Mouse (Mus musculus) heart, adult 2 months (tissue): ENCODE data around the gene Cd3g. TPM values are rescaled to one million over a fixed set of nuclear protein-coding genes. Genes with fewer than 3 reads are reported as not detected.

Experiments used
- DNase-seq, 2 experiments: peaks; one replicate each; pipeline ENCODE4 v3.0.0; 2021
- H3K27ac ChIP-seq: fragments of 200-600 bp; 2 replicates; pipeline ENCODE4 v1.8.1; 2022
- H3K27me3 ChIP-seq: fragments of 200-500 bp; 2 replicates; pipeline ENCODE4 v1.6.1; 2012; ENCODE audit warnings: mild to moderate bottlenecking, low read length, inconsistent platforms, mixed read lengths; ENCODE audit not compliant: control insufficient read depth, insufficient read depth
- H3K36me3 ChIP-seq: fragments of 200-500 bp; 2 replicates; pipeline ENCODE4 v1.6.1; 2012; ENCODE audit warnings: low read length, inconsistent platforms; ENCODE audit not compliant: control insufficient read depth, insufficient read depth
- H3K4me1 ChIP-seq: fragments of 200-500 bp; 2 replicates; pipeline ENCODE4 v1.6.1; 2011; ENCODE audit warnings: low read length; ENCODE audit not compliant: control insufficient read depth, insufficient read depth
- H3K4me3 ChIP-seq: fragments of 200-600 bp; 2 replicates; pipeline ENCODE4 v1.8.1; 2022
- H3K79me2 ChIP-seq: fragments of 200-500 bp; replicated peaks from 2 replicates; pipeline ENCODE4 v1.6.1; 2012; ENCODE audit warnings: mild to moderate bottlenecking, inconsistent platforms, low read length, moderate library complexity, mixed read lengths; ENCODE audit not compliant: control insufficient read depth, insufficient read depth
- H3K9ac ChIP-seq: fragments of 200-500 bp; 2 replicates; pipeline ENCODE4 v1.6.1; 2012; ENCODE audit warnings: low read depth, mild to moderate bottlenecking, control low read depth, inconsistent platforms, low read length, mixed read lengths
- CTCF ChIP-seq: fragments of 200-600 bp; IDR thresholded peaks from 2 replicates; pipeline ENCODE4 v1.8.1; 2022; ENCODE audit warnings: antibody characterized with exemption, mild to moderate bottlenecking, moderate library complexity
- EP300 ChIP-seq: fragments of 200-500 bp; IDR thresholded peaks from 2 replicates; pipeline ENCODE4 v1.6.1; 2011; ENCODE audit warnings: low read depth, low read length, control low read depth; ENCODE audit not compliant: insufficient read depth
- POLR2A ChIP-seq: fragments of 200-500 bp; IDR thresholded peaks from 2 replicates; pipeline ENCODE4 v1.6.1; 2011; ENCODE audit warnings: mild to moderate bottlenecking, low read depth, low read length, control low read depth; ENCODE audit not compliant: insufficient read depth
- WGBS: fragments of 180-500 bp; shearing (Covaris S2); methylation state at CpG from one replicate; pipeline ENCODE4 v1.1.7; 2018; 5-methylcytosine and 5-hydroxymethylcytosine counted together
- intact Hi-C: fragments of 180-260 bp; cut with DNase I; formaldehyde crosslinking; loops from one replicate; pipeline ENCODE4 v1.15.1; 2025
- polyA plus RNA-seq: library from polyadenylated mRNA; depleted of rRNA; stranded (reverse); fragments of >200 nt; gene quantifications from 2 replicates; pipeline ENCODE4 v1.2.3, GENCODE M21; 2012; rRNA removed
- total RNA-seq, 2 experiments: library from RNA; stranded (reverse); gene quantifications; 2 replicates each; pipeline ENCODE4 v1.2.3; 2021

Gene Cd3g
- total and polyA plus RNA-seq, 3 experiments, result 0.25 to 0.64 (median 0.39) TPM

DNA sequence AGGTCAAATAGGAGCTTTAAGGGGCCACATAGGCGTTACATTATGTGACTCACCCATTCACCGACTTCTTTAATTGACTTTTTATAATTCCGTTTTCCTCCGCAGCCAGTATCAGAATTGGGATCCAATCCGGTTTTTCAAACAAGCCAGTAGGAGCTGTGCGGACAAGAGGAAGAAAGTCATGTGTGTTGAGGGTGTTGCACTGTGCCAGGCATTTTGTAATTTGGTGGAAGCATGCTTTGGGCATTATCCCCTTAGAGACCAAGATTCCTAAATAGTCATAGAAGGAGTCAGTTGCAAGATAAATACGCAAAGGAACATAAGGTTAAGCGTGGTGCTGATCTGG, 59.1 kb downstream of the Cd3g start:
- Histone ChIP-seq H3K27ac (peak overlapping the region; percentile 99), H3K79me2 (peaks cover 6% of the 10 kb centered on the region), H3K36me3 (peaks cover 12% of the 10 kb centered on the region), H3K4me1 (peaks cover 1% of the 10 kb centered on the region; the same call in 1 of the 2 replicates), H3K4me3 (peak overlapping the region; percentile 87), H3K27me3 (no peaks in the 10 kb centered on the region), H3K9ac (peak overlapping the region; percentile 75)
- no peak for DNase-seq
- intact Hi-C loops, result loop anchor here (2.0 kb wide), 3 partner anchors 40 to 148 kb away; partner anchors contain the start of genes Kmt2a and Ube4a
- WGBS, result under 1% methylated on average over 8 of the region's 8 CpGs
- TF ChIP-seq POLR2A (no peak), EP300 (no peak)

GRCm38 (mm10) chr9:44920374-44921122, 59.7 kb downstream of the Cd3g start, which contains the start of gene Atp5l:
Atp5l (minus strand) TSS chr9:44920742.
- intact Hi-C loops, result loop anchor here (2.0 kb wide), 3 partner anchors 40 to 148 kb away; partner anchors contain the start of genes Kmt2a and Ube4a
- H3K36me3 ChIP-seq, result peaks cover 16% of the 10 kb centered on the region
- DNase-seq, result peak; percentile 86 to 89
- H3K79me2 ChIP-seq, result peaks cover 6% of the 10 kb centered on the region
- H3K27me3 ChIP-seq, result no peaks in the 10 kb centered on the region
- peak within 1 kb of the TSS; percentile 99 for H3K27ac ChIP-seq
- peaks cover 1% of the 10 kb centered on the region; the same call in 1 of the 2 replicates for H3K4me1 ChIP-seq
- TF ChIP-seq POLR2A (peak; percentile 74), EP300 (no peak), CTCF (no peak)
- H3K9ac ChIP-seq, result peak within 1 kb of the TSS; percentile 99
- under 1% methylated on average over 48 of the region's 48 CpGs for WGBS
- H3K4me3 ChIP-seq, result peak within 1 kb of the TSS; percentile 87

GRCm38 (mm10) chr9:44919606-44920005, 60.6 kb downstream of the Cd3g start:
- H3K4me3 ChIP-seq, result peak overlapping the region; percentile 87
- peaks cover 6% of the 10 kb centered on the region for H3K79me2 ChIP-seq
- H3K4me1 ChIP-seq, result peaks cover 3% of the 10 kb centered on the region
- WGBS, result 25% methylated on average over 2 of the region's 2 CpGs
- TF ChIP-seq POLR2A (no peak), EP300 (no peak), CTCF (no peak)
- no peak for DNase-seq
- no peaks in the 10 kb centered on the region for H3K27me3 ChIP-seq
- intact Hi-C loops, result loop anchor here (2.0 kb wide), 3 partner anchors 39 to 147 kb away; partner anchors contain the start of genes Kmt2a and Ube4a
- no peak overlapping the region; the same call in 1 of the 2 replicates for H3K9ac ChIP-seq
- peak overlapping the region; percentile 99 for H3K27ac ChIP-seq
- H3K36me3 ChIP-seq, result peaks cover 24% of the 10 kb centered on the region

Other genes starting within 250 kb of the Cd3g start
- 100 to 1,000 TPM; 104 to 108 TPM for gene Phldb1, start 245.2 kb downstream of the Cd3g start, total RNA-seq
- 146 and 165 TPM in 2 replicates for gene Phldb1, start 245.2 kb downstream of the Cd3g start, polyA plus RNA-seq
- gene Arcn1, start 212.6 kb downstream of the Cd3g start, total RNA-seq, result 10 to 100 TPM; 78.6 to 93.9 TPM
- 28.2 and 57.5 TPM in 2 replicates for gene Arcn1, start 212.6 kb downstream of the Cd3g start, polyA plus RNA-seq
- 10 to 100 TPM; 22.7 to 27.8 TPM for gene Ift46, start 212.5 kb downstream of the Cd3g start, total RNA-seq
- 28.3 and 36.1 TPM in 2 replicates for gene Ift46, start 212.5 kb downstream of the Cd3g start, polyA plus RNA-seq
- gene Tmem25, start 181.1 kb downstream of the Cd3g start, total RNA-seq, result 10 to 100 TPM; 10.6 to 10.9 TPM
- 22.5 and 27.2 TPM in 2 replicates for gene Tmem25, start 181.1 kb downstream of the Cd3g start, polyA plus RNA-seq
- gene Ttc36, start 177.4 kb downstream of the Cd3g start, total RNA-seq, result under 1 TPM; 0.96 to 0.97 TPM
- 0.53 and 1.3 TPM in 2 replicates for gene Ttc36, start 177.4 kb downstream of the Cd3g start, polyA plus RNA-seq
- 10 to 100 TPM; 25.7 to 25.9 TPM for gene Kmt2a, start 99.1 kb downstream of the Cd3g start, total RNA-seq
- 11.8 and 12.9 TPM in 2 replicates for gene Kmt2a, start 99.1 kb downstream of the Cd3g start, polyA plus RNA-seq
- gene Atp5l, start 59.7 kb downstream of the Cd3g start, total RNA-seq, result 1,000 to 10,000 TPM; 1,478 to 1,698 TPM
- gene Atp5l, start 59.7 kb downstream of the Cd3g start, polyA plus RNA-seq, result 1,092 and 1,784 TPM in 2 replicates
- gene Ube4a, start 14.8 kb downstream of the Cd3g start, total RNA-seq, result 10 to 100 TPM; 36.1 to 39.6 TPM
- gene Ube4a, start 14.8 kb downstream of the Cd3g start, polyA plus RNA-seq, result 8.4 and 17.0 TPM in 2 replicates
- gene Cd3d, start 1.4 kb upstream of the Cd3g start, total RNA-seq, result under 1 TPM in 1 of 2 experiments, not detected in 1; 0.66 TPM
- 0.29 and 0.92 TPM in 2 replicates for gene Cd3d, start 1.4 kb upstream of the Cd3g start, polyA plus RNA-seq
- gene Cd3e, start 29.2 kb upstream of the Cd3g start, total RNA-seq, result under 1 TPM; 0.21 to 0.66 TPM
- gene Cd3e, start 29.2 kb upstream of the Cd3g start, polyA plus RNA-seq, result 0.32 and 1.5 TPM in 2 replicates
- 1 to 10 TPM in 1 of 2 experiments, under 1 TPM in 1; 0.77 to 1.2 TPM for gene Mpzl2, start 59.4 kb upstream of the Cd3g start, total RNA-seq
- 1.6 and 1.8 TPM in 2 replicates for gene Mpzl2, start 59.4 kb upstream of the Cd3g start, polyA plus RNA-seq
- 1 to 10 TPM; 1.4 to 1.8 TPM for gene Mpzl3, start 74.8 kb upstream of the Cd3g start, total RNA-seq
- 0.82 and 1.2 TPM in 2 replicates for gene Mpzl3, start 74.8 kb upstream of the Cd3g start, polyA plus RNA-seq
- under 1 TPM; 0.20 to 0.29 TPM for gene Jaml, start 98.8 kb upstream of the Cd3g start, total RNA-seq
- 0.14 and 0.18 TPM in 2 replicates for gene Jaml, start 98.8 kb upstream of the Cd3g start, polyA plus RNA-seq
- 1 to 10 TPM; 1.2 to 1.3 TPM for gene Scn2b, start 137.4 kb upstream of the Cd3g start, total RNA-seq
- gene Scn2b, start 137.4 kb upstream of the Cd3g start, polyA plus RNA-seq, result 0.23 and 0.31 TPM in 2 replicates
- 10 to 100 TPM; 14.2 to 16.9 TPM for gene Scn4b, start 158.0 kb upstream of the Cd3g start, total RNA-seq
- 5.1 and 8.3 TPM in 2 replicates for gene Scn4b, start 158.0 kb upstream of the Cd3g start, polyA plus RNA-seq
- not detected for gene BC049352, start 201.6 kb upstream of the Cd3g start, total RNA-seq
- gene BC049352, start 201.6 kb upstream of the Cd3g start, polyA plus RNA-seq, result 0.09 and 0.23 TPM in 2 replicates
- not detected for gene Tmprss4, start 223.7 kb upstream of the Cd3g start, total RNA-seq
- gene Tmprss4, start 223.7 kb upstream of the Cd3g start, polyA plus RNA-seq, result 0.82 TPM in 1 of 2 replicates, not detected in the other